Mouse (Mus musculus) ES-Bruce4 (cell line): ENCODE data around the gene Arhgap31. TPM values are rescaled to one million over a fixed set of nuclear protein-coding genes. Genes with fewer than 3 reads are reported as not detected.

ENCODE experiments used
- H3K27ac ChIP-seq: 2 replicates; pipeline ENCODE4 v1.5.1; 2012; ENCODE audit warnings: low read length, inconsistent platforms; ENCODE audit not compliant: insufficient read depth
- H3K27me3 ChIP-seq: 2 replicates; pipeline ENCODE4 v1.6.1; 2012; ENCODE audit warnings: mild to moderate bottlenecking, low read length, inconsistent platforms; ENCODE audit not compliant: control insufficient read depth, poor library complexity, insufficient read depth, severe bottlenecking
- H3K36me3 ChIP-seq: 2 replicates; pipeline ENCODE4 v1.6.1; 2012; ENCODE audit warnings: inconsistent platforms, mild to moderate bottlenecking, low read length, moderate library complexity; ENCODE audit not compliant: control insufficient read depth, poor library complexity, insufficient read depth, severe bottlenecking
- H3K4me1 ChIP-seq: one replicate; pipeline ENCODE4 v1.8.1; 2011; ENCODE audit warnings: low read length; ENCODE audit not compliant: control insufficient read depth, insufficient read depth
- H3K4me3 ChIP-seq: 2 replicates; pipeline ENCODE4 v1.5.1; 2011; ENCODE audit warnings: low read depth, mild to moderate bottlenecking, low read length
- H3K9ac ChIP-seq: 2 replicates; pipeline ENCODE4 v1.6.1; 2012; ENCODE audit warnings: low read depth, mild to moderate bottlenecking, inconsistent platforms; ENCODE audit not compliant: poor library complexity, severe bottlenecking
- H3K9me3 ChIP-seq: replicated peaks from 2 replicates; pipeline ENCODE4 v1.6.1; 2012; ENCODE audit warnings: mild to moderate bottlenecking, low read length, inconsistent platforms; ENCODE audit not compliant: control insufficient read depth, poor library complexity, insufficient read depth, severe bottlenecking
- CTCF ChIP-seq: IDR thresholded peaks from one replicate; pipeline ENCODE4 v1.8.1; 2011; ENCODE audit warnings: low read depth, low read length
- EP300 ChIP-seq: IDR thresholded peaks from 2 replicates; pipeline ENCODE4 v1.6.1; 2011; ENCODE audit warnings: low read depth, low read length; ENCODE audit not compliant: insufficient read depth
- POLR2A ChIP-seq: IDR thresholded peaks from one replicate; pipeline ENCODE4 v1.8.1; 2011; ENCODE audit warnings: low read length; ENCODE audit not compliant: insufficient read depth
- polyA plus RNA-seq: library from polyadenylated mRNA; stranded (reverse); fragments of >200 nt; gene quantifications from 2 replicates; pipeline ENCODE4 v1.2.4, GENCODE M21; 2011; ENCODE audit warnings: low read depth; ENCODE audit not compliant: missing spikeins, insufficient read depth, insufficient read length

Arhgap31 gene
- polyA plus RNA-seq, 1 experiment: 1.3 TPM

- H3K9me3 ChIP-seq: no peaks in the 10 kb centered on the region
- no peak overlapping the region for H3K9ac ChIP-seq
- H3K27me3 ChIP-seq: no peaks in the 10 kb centered on the region; the same call in 1 of the 2 replicates
- no peak overlapping the region for H3K27ac ChIP-seq
- no peak for TF ChIP-seq POLR2A
- no peak for TF ChIP-seq CTCF
- TF ChIP-seq EP300: no peak
- H3K4me3 ChIP-seq: no peak overlapping the region
- no peaks in the 10 kb centered on the region for H3K4me1 ChIP-seq
- no peaks in the 10 kb centered on the region for H3K36me3 ChIP-seq
Measured at GRCm38 (mm10) chr16:38706782-38707181, 6.3 kb downstream of the Arhgap31 start.

DNA sequence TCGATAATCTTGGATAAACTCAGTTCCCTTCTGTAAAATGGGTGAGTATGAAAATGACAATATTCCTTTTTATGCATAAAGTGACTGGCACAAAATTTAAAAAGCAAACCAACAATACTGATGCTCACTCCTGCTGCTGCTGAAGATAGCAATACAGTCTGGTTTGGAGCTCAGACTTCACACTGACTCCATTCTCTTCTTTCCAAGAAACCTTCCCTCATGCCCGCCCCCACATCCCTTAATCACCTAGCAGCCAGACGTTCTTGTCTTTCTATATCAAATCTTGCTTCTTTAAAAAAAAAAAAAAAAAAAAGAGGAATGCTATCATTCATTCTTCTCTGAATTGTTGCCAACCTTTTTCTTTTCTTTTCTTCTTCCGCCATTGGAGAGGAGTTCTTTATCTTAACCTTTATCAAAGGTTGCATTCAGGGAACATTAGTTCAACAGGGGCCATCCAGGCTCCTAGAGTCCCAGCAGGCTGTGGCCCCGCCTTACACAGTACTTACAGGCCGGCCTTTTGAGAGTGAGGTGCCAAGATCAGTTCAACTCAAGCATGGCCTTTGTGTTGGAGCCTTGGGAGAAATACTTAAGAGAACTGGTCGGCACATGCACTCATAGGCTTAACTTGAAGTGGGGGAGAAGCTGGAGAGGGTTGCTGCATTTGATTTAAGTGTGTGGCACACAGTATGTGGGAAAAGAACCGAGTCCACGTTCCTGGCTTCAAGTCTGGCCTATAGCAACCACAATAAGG lies 7.4 kb downstream of the Arhgap31 start:
- Histone ChIP-seq H3K4me3 (no peak overlapping the region), H3K27ac (no peak overlapping the region), H3K4me1 (no peaks in the 10 kb centered on the region), H3K27me3 (no peaks in the 10 kb centered on the region), H3K9me3 (no peaks in the 10 kb centered on the region), H3K36me3 (no peaks in the 10 kb centered on the region), H3K9ac (no peak overlapping the region)
- TF ChIP-seq EP300 (no peak), POLR2A (no peak), CTCF (no peak)

- TF ChIP-seq POLR2A (no peak), CTCF (no peak), EP300 (no peak)
- Histone ChIP-seq H3K36me3 (no peaks in the 10 kb centered on the region), H3K27me3 (no peaks in the 10 kb centered on the region), H3K4me3 (no peak overlapping the region), H3K4me1 (no peaks in the 10 kb centered on the region), H3K27ac (no peak overlapping the region), H3K9ac (no peak overlapping the region), H3K9me3 (no peaks in the 10 kb centered on the region)
Measured at GRCm38 (mm10) chr16:38703501-38703900, 9.6 kb downstream of the Arhgap31 start.

DNA sequence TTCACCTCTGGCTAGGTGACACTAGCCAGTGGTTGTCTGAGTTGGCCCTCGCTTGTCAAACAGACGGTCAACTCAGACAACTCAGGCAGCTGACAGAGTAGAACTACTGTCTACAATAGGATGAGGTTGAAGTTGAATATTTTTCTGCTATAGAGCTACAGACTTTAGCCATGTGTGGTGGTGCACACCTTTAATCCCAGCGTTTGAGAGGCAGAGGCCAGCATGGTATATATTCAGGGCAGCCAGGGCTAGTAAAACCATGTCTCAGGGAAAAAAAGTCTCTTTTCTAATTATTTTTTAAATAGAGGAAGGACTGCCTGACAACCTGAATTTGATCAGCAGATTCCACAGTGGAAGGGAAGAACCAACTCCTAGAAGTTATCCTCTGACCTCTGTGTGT lies 10.8 kb downstream of the Arhgap31 start:
- no peaks in the 10 kb centered on the region for H3K4me1 ChIP-seq
- H3K4me3 ChIP-seq: no peak overlapping the region
- H3K36me3 ChIP-seq: no peaks in the 10 kb centered on the region
- H3K9me3 ChIP-seq: no peaks in the 10 kb centered on the region
- H3K9ac ChIP-seq: no peak overlapping the region
- H3K27me3 ChIP-seq: no peaks in the 10 kb centered on the region
- H3K27ac ChIP-seq: no peak overlapping the region
- TF ChIP-seq CTCF (no peak), POLR2A (no peak), EP300 (no peak)

DNA sequence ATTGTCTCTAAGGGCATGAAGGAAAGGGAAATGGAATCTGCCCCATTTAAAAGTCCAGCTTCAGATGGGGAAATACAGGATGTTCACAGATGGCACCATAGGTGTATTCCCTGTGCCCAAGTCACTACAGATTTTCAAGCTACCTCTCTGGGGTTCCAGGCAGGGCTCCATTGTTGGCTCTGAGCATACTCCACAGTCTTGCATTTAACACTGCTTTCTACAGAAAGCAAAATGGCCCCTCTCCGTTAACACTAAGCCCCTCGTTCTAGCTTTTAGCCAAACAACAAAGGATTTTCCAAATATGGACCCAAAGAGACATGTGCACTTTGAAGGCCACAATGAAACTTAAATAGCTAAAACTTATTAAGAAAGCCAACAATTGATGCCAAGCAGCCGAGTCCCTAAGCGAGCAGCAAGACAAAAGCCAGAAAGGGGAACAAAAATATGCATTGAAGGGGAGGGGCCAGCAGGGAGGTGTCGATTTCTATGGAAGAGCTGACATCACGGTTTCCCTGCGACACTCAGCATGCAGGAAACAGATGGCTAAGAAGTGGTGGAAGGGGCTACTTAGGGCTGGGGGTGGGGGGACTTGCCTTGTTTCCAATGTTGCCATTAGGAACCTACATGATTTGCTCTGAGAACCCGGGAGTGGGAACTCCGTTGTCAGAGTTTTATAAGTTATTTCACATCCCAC lies 11.4 kb downstream of the Arhgap31 start:
- no peak overlapping the region for H3K4me3 ChIP-seq
- no peak overlapping the region for H3K27ac ChIP-seq
- H3K27me3 ChIP-seq: no peaks in the 10 kb centered on the region
- H3K9me3 ChIP-seq: no peaks in the 10 kb centered on the region
- no peak overlapping the region for H3K9ac ChIP-seq
- H3K36me3 ChIP-seq: no peaks in the 10 kb centered on the region
- H3K4me1 ChIP-seq: no peaks in the 10 kb centered on the region
- TF ChIP-seq CTCF (no peak), POLR2A (no peak), EP300 (no peak)

DNA sequence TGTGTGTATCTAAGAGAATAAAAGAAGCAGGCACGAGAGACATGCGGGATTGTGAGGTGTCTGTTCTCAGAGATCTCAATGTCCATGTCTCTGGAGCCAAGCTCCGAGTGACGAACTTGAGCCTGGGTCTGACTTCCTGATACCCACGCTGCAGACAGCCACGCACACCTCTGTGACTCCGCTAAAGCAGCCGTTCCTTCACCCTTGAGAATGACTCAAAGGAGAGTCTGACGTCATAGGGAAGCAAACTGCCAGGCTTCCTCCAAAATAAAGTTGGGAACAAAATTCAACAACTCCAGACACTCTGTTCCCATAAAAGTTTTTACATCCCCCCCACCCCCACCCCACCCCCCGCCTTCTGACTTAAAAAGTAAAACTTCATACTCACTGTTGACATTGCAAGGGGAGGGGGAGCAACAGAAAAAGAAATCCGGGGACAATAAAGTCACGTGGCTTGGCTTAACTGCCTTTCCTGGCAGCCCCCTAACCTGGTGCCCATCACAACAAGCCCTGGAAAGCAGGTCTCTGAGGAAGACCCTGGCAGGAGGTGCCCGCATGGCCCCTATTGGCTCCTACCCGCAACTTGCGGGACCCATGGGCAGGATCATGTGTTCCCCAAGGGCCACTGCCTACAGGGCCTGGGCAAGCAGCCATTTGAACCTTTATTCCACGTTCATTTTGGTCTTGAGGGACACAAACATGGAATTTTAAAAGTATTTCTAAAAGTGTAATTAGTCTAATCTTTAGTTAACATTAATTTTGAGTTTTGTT lies 12.5 kb downstream of the Arhgap31 start:
- H3K27ac ChIP-seq: no peak overlapping the region
- H3K9me3 ChIP-seq: no peaks in the 10 kb centered on the region
- H3K27me3 ChIP-seq: no peaks in the 10 kb centered on the region
- H3K36me3 ChIP-seq: no peaks in the 10 kb centered on the region
- H3K9ac ChIP-seq: no peak overlapping the region
- no peak overlapping the region for H3K4me3 ChIP-seq
- H3K4me1 ChIP-seq: no peaks in the 10 kb centered on the region
- TF ChIP-seq EP300 (no peak), CTCF (no peak), POLR2A (no peak)
